Mouse (Mus musculus): ENCODE measurements at regions not wholly inside any gene's neighbourhood (a gene's known extent, or its start where the extent isn't known, plus 50 kb on each side); places are given as distances from the start of the nearest gene placed in this dataset.

DNA sequence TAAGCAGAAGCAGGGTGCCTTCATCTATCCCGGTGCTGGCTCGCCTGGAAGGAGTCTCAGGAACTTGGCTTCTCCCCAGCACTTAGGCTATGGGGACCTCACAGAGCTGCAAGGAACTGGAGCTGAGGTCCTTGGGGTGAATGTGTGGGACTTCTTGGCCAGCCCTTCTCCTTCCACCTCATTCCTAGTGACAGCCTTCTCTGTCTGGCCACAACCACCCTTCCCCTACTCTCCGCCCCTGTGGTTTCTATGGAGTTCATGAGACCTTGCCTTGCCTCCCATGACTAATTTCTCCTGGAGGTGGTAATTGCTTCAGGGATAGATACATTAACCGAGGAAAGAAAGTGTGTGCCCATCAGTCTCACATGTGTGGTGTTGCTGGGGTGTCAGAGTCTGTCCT, 67.9 kb upstream of the Tram2 start:
- no peak for TF ChIP-seq CTCF (IDR thresholded peaks at IDR 0.05; ENCODE audit: extremely low read depth, insufficient read depth, insufficient read length, insufficient replicate concordance)
- no peak for TF ChIP-seq POLR2A (IDR thresholded peaks at IDR 0.05; ENCODE audit: low read depth, low read length)

Data from spleen, adult 2 months (tissue).